Mouse (Mus musculus) kidney, postnatal 14 days (tissue): ENCODE measurements around the gene Sirpa.

ENCODE experiments used
- DNase-seq: peaks from one replicate; pipeline ENCODE4 v3.0.0; 2022; ENCODE audit warnings: mixed read lengths

Sirpa gene

GRCm38 (mm10) chr2:129592459-129593140 lies at the start of gene Sirpa:
TSS of gene Sirpa (plus strand) at chr2:129592835.
- peak; percentile 88 for DNase-seq

GRCm38 (mm10) chr2:129544448-129544847 lies 48.2 kb upstream of the Sirpa start:
- DNase-seq = peak; percentile 80

GRCm38 (mm10) chr2:129544919-129545318 lies 47.7 kb upstream of the Sirpa start:
- DNase-seq = no peak

GRCm38 (mm10) chr2:129545596-129545995 lies 47.0 kb upstream of the Sirpa start:
- DNase-seq = no peak

- DNase-seq = no peak
These were observed 45.9 kb upstream of the Sirpa start for GRCm38 (mm10) chr2:129546772-129547171.

GRCm38 (mm10) chr2:129549537-129550135 lies 43.0 kb upstream of the Sirpa start:
- DNase-seq = no peak

GRCm38 (mm10) chr2:129550781-129551180 lies 41.9 kb upstream of the Sirpa start:
- DNase-seq = no peak

GRCm38 (mm10) chr2:129556081-129556480 lies 36.6 kb upstream of the Sirpa start:
- no peak for DNase-seq

- no peak for DNase-seq
These were observed 34.4 kb upstream of the Sirpa start for GRCm38 (mm10) chr2:129558008-129558874.

GRCm38 (mm10) chr2:129558875-129559219 lies 33.8 kb upstream of the Sirpa start:
- no peak for DNase-seq

- no peak for DNase-seq
These were observed 30.8 kb upstream of the Sirpa start for GRCm38 (mm10) chr2:129561796-129562195.

- DNase-seq = no peak
These were observed 28.5 kb upstream of the Sirpa start for GRCm38 (mm10) chr2:129563944-129564709.

GRCm38 (mm10) chr2:129569120-129569519 lies 23.5 kb upstream of the Sirpa start:
- no peak for DNase-seq

- DNase-seq = no peak
These were observed 23.1 kb upstream of the Sirpa start for GRCm38 (mm10) chr2:129569556-129569955.

GRCm38 (mm10) chr2:129573701-129574273 lies 18.8 kb upstream of the Sirpa start:
- no peak for DNase-seq

- peak; percentile 49 for DNase-seq
These were observed 18.1 kb upstream of the Sirpa start for GRCm38 (mm10) chr2:129574395-129575046.

GRCm38 (mm10) chr2:129575113-129575512 lies 17.5 kb upstream of the Sirpa start:
- no peak for DNase-seq

GRCm38 (mm10) chr2:129576611-129577447 lies 15.8 kb upstream of the Sirpa start:
- no peak for DNase-seq

- no peak for DNase-seq
These were observed 12.0 kb upstream of the Sirpa start for GRCm38 (mm10) chr2:129580656-129581055.

- DNase-seq = peak; percentile 68
These were observed 10.8 kb upstream of the Sirpa start for GRCm38 (mm10) chr2:129581826-129582225.

- peak; percentile 64 for DNase-seq
These were observed 10.4 kb upstream of the Sirpa start for GRCm38 (mm10) chr2:129582261-129582660.
